Mouse (Mus musculus) testis, adult 2 months (tissue): ENCODE results near the gene Mylk.

ENCODE experiments used
- CTCF ChIP-seq: fragments of 200-500 bp; IDR thresholded peaks from 2 replicates; pipeline ENCODE4 v1.5.1; 2012; ENCODE audit warnings: low read depth, mild to moderate bottlenecking, inconsistent platforms, low read length, moderate library complexity; ENCODE audit not compliant: control insufficient read depth, insufficient read depth, insufficient replicate concordance
- POLR2A ChIP-seq: fragments of 200-500 bp; IDR thresholded peaks from 2 replicates; pipeline ENCODE4 v1.6.1; 2012; ENCODE audit warnings: low read depth, mild to moderate bottlenecking, inconsistent platforms, low read length, moderate library complexity; ENCODE audit not compliant: control insufficient read depth

DNA sequence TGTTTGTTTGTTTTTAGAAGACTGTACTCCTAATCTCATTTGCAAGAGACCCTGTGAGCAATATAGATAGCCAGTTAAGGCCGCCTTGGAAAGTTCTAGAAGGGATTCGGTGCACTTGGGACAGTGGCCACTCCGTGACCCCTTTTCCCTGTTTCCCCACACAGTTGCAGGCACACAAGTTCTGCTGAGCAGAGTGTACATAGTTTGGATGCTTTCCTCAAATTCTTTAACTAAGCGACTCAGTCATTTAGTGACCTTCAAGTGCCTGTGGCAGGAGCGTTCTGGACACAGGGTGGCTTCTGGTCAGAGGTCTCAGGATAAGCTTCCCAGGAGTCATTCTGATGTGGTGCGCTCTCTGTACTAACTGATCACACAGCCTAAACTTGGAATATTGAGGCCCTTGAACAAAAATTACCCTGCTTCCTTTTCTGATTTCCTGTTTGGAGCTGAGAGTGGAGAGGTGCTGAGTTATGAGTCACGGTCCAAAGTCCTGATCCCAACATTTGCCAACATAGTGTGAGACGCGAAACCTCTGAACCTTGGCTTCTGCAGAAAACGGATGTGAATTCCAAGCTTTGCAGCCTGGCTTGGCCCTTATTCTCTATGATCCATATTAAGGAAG lies 116.8 kb downstream of the Mylk start:
- no peak for TF ChIP-seq CTCF
- no peak for TF ChIP-seq POLR2A
